24 mouse cellular contexts compared by ENCODE assay signal in genomic region chr3:31991526-31992045, GRCm38 (mm10).
"Had no signal": no experiment of that assay in that cellular context is flagged by ENCODE, and none has a peak within 500 bp of the region (broad histone marks: within the 10 kb centered on the region; RNA-seq: fewer than 3 reads in every experiment).

No protein-coding gene starts in this region.

- H3K4me1 ChIP-seq: heart, embryonic 12.5 days; hindbrain, embryonic 10.5 days; hindbrain, embryonic 12.5 days; limb, embryonic 10.5 days; limb, embryonic 12.5 days had no signal

- H3K27me3 ChIP-seq: heart, embryonic 12.5 days; hindbrain, embryonic 12.5 days; limb, embryonic 12.5 days had no signal

- H3K9ac ChIP-seq: heart, embryonic 12.5 days; hindbrain, embryonic 12.5 days; hindbrain, embryonic 14.5 days; limb, embryonic 12.5 days had no signal

- DNase-seq: gastrocnemius, adult 2 months; gastrocnemius, postnatal 10 days; gastrocnemius, postnatal 25 days; heart, adult 2 months; heart, postnatal 10 days; heart, postnatal 4 days; kidney, adult 18-20 months; kidney, adult 8-10 months; kidney, postnatal 10 days; kidney, postnatal 25 days; kidney, postnatal 4 days; liver had no signal

- H3K36me3 ChIP-seq: heart, embryonic 12.5 days; hindbrain, embryonic 10.5 days; hindbrain, embryonic 12.5 days; limb, embryonic 10.5 days; limb, embryonic 12.5 days had no signal

- H3K9me3 ChIP-seq: heart, embryonic 12.5 days; hindbrain, embryonic 10.5 days; hindbrain, embryonic 12.5 days; limb, embryonic 10.5 days; limb, embryonic 12.5 days had no signal

- H3K4me3 ChIP-seq: gastrocnemius, adult 2 months; heart, adult 2 months; heart, embryonic 12.5 days; hindbrain, embryonic 10.5 days; hindbrain, embryonic 12.5 days; layer of hippocampus, adult 2 months; left cerebral cortex, adult 2 months; limb, embryonic 10.5 days; limb, embryonic 12.5 days had no signal

- H3K27ac ChIP-seq: gastrocnemius, adult 2 months; heart, adult 2 months; hindbrain, embryonic 10.5 days; hindbrain, embryonic 12.5 days; hindbrain, embryonic 14.5 days; layer of hippocampus, adult 2 months; left cerebral cortex, adult 2 months; limb, embryonic 10.5 days; limb, embryonic 12.5 days had no signal

- H3K4me2 ChIP-seq: heart, embryonic 12.5 days; hindbrain, embryonic 12.5 days; hindbrain, embryonic 14.5 days; limb, embryonic 12.5 days; liver, embryonic 11.5 days had no signal

- ATAC-seq: hindbrain, embryonic 16.5 days; inflammation-experienced regulatory T-cells, adult 6 months; intestine, embryonic 16.5 days had no signal
